Mouse (Mus musculus) neural tube, embryonic 11.5 days (tissue): ENCODE measurements around the gene Mbd6. TPM values are rescaled to one million over a fixed set of nuclear protein-coding genes. Genes with fewer than 3 reads are reported as not detected.
A peak's percentile ranks its signal among the peaks of the same experiment; 100 is the strongest.

ENCODE experiments used
- ATAC-seq: fragments of 200-750 bp; cut with Nextera tagmentation; 2 replicates; pipeline ENCODE4 v1.8.0; 2017; ENCODE audit warnings: moderate number of reproducible peaks, mild to moderate bottlenecking, moderate TSS enrichment, moderate library complexity; ENCODE audit not compliant: insufficient read depth, low FRiP score, low TSS enrichment
- DNase-seq: peaks from one replicate; pipeline ENCODE4 v3.0.0-alpha.2; 2015; ENCODE audit warnings: low spot score
- H3K27ac ChIP-seq: fragments of 300-500 bp; sonication (generic); 2 replicates; pipeline ENCODE4 v1.5.1; 2014; ENCODE audit warnings: low read depth, mild to moderate bottlenecking, low read length
- H3K27me3 ChIP-seq: fragments of 300-500 bp; sonication (generic); 2 replicates; pipeline ENCODE4 v1.6.1; 2014; ENCODE audit warnings: mild to moderate bottlenecking, low read length, mixed read lengths; ENCODE audit not compliant: control insufficient read depth, insufficient read depth
- H3K36me3 ChIP-seq: fragments of 300-500 bp; sonication (generic); 2 replicates; pipeline ENCODE4 v1.6.1; 2014; ENCODE audit warnings: mild to moderate bottlenecking, low read length, moderate library complexity, mixed read lengths; ENCODE audit not compliant: control insufficient read depth, insufficient read depth
- H3K4me1 ChIP-seq: fragments of 300-500 bp; sonication (generic); 2 replicates; pipeline ENCODE4 v1.6.1; 2014; ENCODE audit warnings: low read length, mixed read lengths; ENCODE audit not compliant: control insufficient read depth, insufficient read depth
- H3K4me2 ChIP-seq: fragments of 300-500 bp; sonication (generic); 2 replicates; pipeline ENCODE4 v1.6.1; 2014; ENCODE audit warnings: low read depth, mild to moderate bottlenecking, moderate library complexity
- H3K4me3 ChIP-seq: fragments of 300-500 bp; sonication (generic); 2 replicates; pipeline ENCODE4 v1.5.1; 2014; ENCODE audit warnings: low read depth, low read length
- H3K9ac ChIP-seq: fragments of 300-500 bp; sonication (generic); 2 replicates; pipeline ENCODE4 v1.6.1; 2014; ENCODE audit warnings: mild to moderate bottlenecking, low read length
- H3K9me3 ChIP-seq: fragments of 300-500 bp; sonication (generic); 2 replicates; pipeline ENCODE4 v1.6.1; 2016; ENCODE audit warnings: low read length; ENCODE audit not compliant: control insufficient read depth
- WGBS: fragments of 180-500 bp; shearing (Covaris S2); extraction: QIAGEN DNeasy Blood & Tissue Kit; methylation state at CpG from one replicate; pipeline ENCODE4 v1.1.7; 2014; 5-methylcytosine and 5-hydroxymethylcytosine counted together
- polyA plus RNA-seq: library from polyadenylated mRNA; unstranded; fragments of >200 nt; fragmentation: Nextera tagmentation; extraction: Ambion mirVana; gene quantifications from 2 replicates; pipeline ENCODE4 v1.2.1, GENCODE M21; 2014

The Mbd6 gene
- polyA plus RNA-seq, 1 experiment from 2014 or later = 17.6 TPM

DNA sequence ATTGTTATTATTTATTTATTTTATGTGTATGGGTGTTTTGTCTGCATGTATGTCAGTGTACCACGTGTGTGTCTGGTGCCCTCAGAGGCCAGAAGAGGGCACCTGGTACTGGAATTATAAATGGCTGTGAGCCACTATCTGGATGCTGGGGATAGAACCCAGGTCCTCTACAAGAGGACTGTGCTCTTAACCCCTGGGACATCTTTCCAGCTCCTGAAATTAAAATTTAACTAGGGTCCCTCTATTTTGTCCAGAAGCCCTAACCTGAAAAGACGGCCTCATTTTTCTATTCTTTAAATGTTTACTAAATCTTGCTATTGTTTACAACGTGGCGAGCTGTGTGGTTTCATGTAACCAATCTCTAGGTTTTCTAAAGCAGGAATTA lies 23.1 kb downstream of the Mbd6 start:
- 0 out of 2 replicates have a peak, but pooled peaks have one; percentile 36 for ATAC-seq
- H3K9ac ChIP-seq = no peak overlapping the region
- peaks cover 4% of the 10 kb centered on the region; the same call in 1 of the 2 replicates for H3K36me3 ChIP-seq
- no peak overlapping the region for H3K4me3 ChIP-seq
- DNase-seq = no peak
- 30% methylated on average over 4 of the region's 4 CpGs for WGBS
- H3K4me2 ChIP-seq = peak overlapping the region; percentile 1; the same call in 1 of the 2 replicates
- H3K9me3 ChIP-seq = no peaks in the 10 kb centered on the region
- H3K4me1 ChIP-seq = peaks cover 16% of the 10 kb centered on the region
- H3K27me3 ChIP-seq = peaks cover 9% of the 10 kb centered on the region
- no peak overlapping the region for H3K27ac ChIP-seq

DNA sequence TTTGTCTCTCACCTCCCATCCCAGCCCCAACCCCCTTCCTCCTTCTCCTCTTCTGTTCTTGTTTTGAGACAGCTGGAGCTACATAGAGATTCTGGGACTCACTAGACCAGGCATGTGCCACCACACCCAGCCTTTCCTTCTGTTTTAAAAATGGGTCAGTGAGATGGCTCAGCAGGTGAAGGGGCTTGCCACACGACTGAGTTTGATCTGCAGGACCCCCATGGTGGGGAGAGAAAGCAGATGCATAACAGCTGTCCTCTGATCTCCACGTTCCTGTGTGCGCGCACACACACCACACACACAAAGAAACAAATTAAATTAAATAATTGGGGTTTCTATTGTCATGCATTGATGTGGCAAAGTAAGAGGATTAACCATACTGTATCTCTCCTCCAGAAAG lies 23.8 kb downstream of the Mbd6 start:
- no peaks in the 10 kb centered on the region for H3K9me3 ChIP-seq
- H3K27ac ChIP-seq = no peak overlapping the region
- no peak overlapping the region for H3K9ac ChIP-seq
- H3K36me3 ChIP-seq = 0 out of 2 replicates have a peak, but pooled peaks cover 2% of the 10 kb centered on the region
- ATAC-seq = no peak
- no peak overlapping the region for H3K4me2 ChIP-seq
- peaks cover 16% of the 10 kb centered on the region for H3K4me1 ChIP-seq
- peaks cover 9% of the 10 kb centered on the region for H3K27me3 ChIP-seq
- H3K4me3 ChIP-seq = no peak overlapping the region
- DNase-seq = no peak
- whole genome bisulfite sequencing = 69% methylated on average over 4 of the region's 4 CpGs

GRCm38 (mm10) chr10:127264336-127264735 lies 24.5 kb downstream of the Mbd6 start:
- Histone ChIP-seq H3K27me3 (peaks cover 9% of the 10 kb centered on the region), H3K4me2 (no peak overlapping the region), H3K9ac (no peak overlapping the region), H3K9me3 (no peaks in the 10 kb centered on the region), H3K36me3 (0 out of 2 replicates have a peak, but pooled peaks cover 2% of the 10 kb centered on the region), H3K4me3 (no peak overlapping the region), H3K4me1 (peaks cover 19% of the 10 kb centered on the region), H3K27ac (no peak overlapping the region)
- WGBS = 83% methylated on average over 8 of the region's 8 CpGs
- DNase-seq (no peak), ATAC-seq (no peak)

GRCm38 (mm10) chr10:127263631-127264030 lies 25.2 kb downstream of the Mbd6 start:
- H3K4me1 ChIP-seq = peaks cover 20% of the 10 kb centered on the region
- no peak overlapping the region; the same call in 1 of the 2 replicates for H3K4me3 ChIP-seq
- no peak overlapping the region for H3K9ac ChIP-seq
- no peaks in the 10 kb centered on the region for H3K36me3 ChIP-seq
- no peak for ATAC-seq
- 49% methylated on average over 3 of the region's 3 CpGs for WGBS
- H3K27me3 ChIP-seq = peaks cover 9% of the 10 kb centered on the region
- no peaks in the 10 kb centered on the region for H3K9me3 ChIP-seq
- no peak overlapping the region for H3K27ac ChIP-seq
- DNase-seq = no peak
- no peak overlapping the region for H3K4me2 ChIP-seq

GRCm38 (mm10) chr10:127262548-127263398 lies 26.0 kb downstream of the Mbd6 start, which contains the start of gene Kif5a:
Gene Kif5a (minus strand): TSS chr10:127263348.
- H3K9ac ChIP-seq = peak within 1 kb of the TSS; percentile 63
- peak within 1 kb of the TSS; percentile 72 for H3K4me2 ChIP-seq
- H3K4me1 ChIP-seq = peaks cover 14% of the 10 kb centered on the region
- H3K9me3 ChIP-seq = no peaks in the 10 kb centered on the region
- no peaks in the 10 kb centered on the region for H3K36me3 ChIP-seq
- no peak for ATAC-seq
- WGBS = 1% methylated on average over 52 of the region's 53 CpGs
- peaks cover 9% of the 10 kb centered on the region for H3K27me3 ChIP-seq
- peak within 1 kb of the TSS; percentile 51 for H3K4me3 ChIP-seq
- DNase-seq = peak; percentile 64
- H3K27ac ChIP-seq = peak within 1 kb of the TSS; percentile 42

GRCm38 (mm10) chr10:127261706-127262547 lies 26.9 kb downstream of the Mbd6 start:
- H3K4me1 ChIP-seq = peaks cover 8% of the 10 kb centered on the region
- H3K9ac ChIP-seq = peak overlapping the region; percentile 63
- H3K27ac ChIP-seq = no peak overlapping the region
- H3K4me2 ChIP-seq = peak overlapping the region; percentile 72
- H3K4me3 ChIP-seq = peak overlapping the region; percentile 51
- ATAC-seq (no peak), DNase-seq (no peak)
- H3K9me3 ChIP-seq = no peaks in the 10 kb centered on the region
- H3K36me3 ChIP-seq = no peaks in the 10 kb centered on the region
- 74% methylated on average over 15 of the region's 15 CpGs for WGBS
- peaks cover 9% of the 10 kb centered on the region for H3K27me3 ChIP-seq

GRCm38 (mm10) chr10:127258489-127258888 lies 30.3 kb downstream of the Mbd6 start:
- H3K27ac ChIP-seq = no peak overlapping the region
- H3K4me2 ChIP-seq = no peak overlapping the region
- peaks cover 5% of the 10 kb centered on the region for H3K27me3 ChIP-seq
- H3K9ac ChIP-seq = no peak overlapping the region
- no peak overlapping the region for H3K4me3 ChIP-seq
- 87% methylated on average over 8 of the region's 8 CpGs for WGBS
- DNase-seq = no peak
- H3K9me3 ChIP-seq = no peaks in the 10 kb centered on the region
- H3K36me3 ChIP-seq = no peaks in the 10 kb centered on the region
- H3K4me1 ChIP-seq = 0 out of 2 replicates have a peak, but pooled peaks cover 7% of the 10 kb centered on the region
- no peak for ATAC-seq

DNA sequence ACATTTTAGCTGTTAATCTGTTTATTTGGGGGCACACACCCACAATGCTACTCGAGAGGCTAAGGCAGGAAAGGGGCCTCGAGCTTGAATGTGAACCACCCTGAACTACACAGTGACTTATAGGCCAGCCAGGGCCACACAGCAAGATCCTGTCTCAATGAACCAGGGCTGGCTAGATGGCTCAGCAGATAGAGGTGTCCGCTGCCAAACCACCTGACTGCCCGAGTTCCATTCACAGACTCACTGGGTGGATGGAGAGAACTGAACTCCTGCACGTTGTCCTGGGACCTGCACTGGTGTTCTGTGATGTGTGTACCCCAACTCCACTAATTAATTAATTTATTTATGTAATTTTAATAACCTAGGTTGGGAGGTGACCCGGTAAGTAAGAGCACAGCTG lies 31.0 kb downstream of the Mbd6 start:
- DNase-seq = no peak
- H3K9ac ChIP-seq = no peak overlapping the region
- no peak overlapping the region for H3K4me3 ChIP-seq
- 85% methylated on average over 6 of the region's 6 CpGs for WGBS
- no peaks in the 10 kb centered on the region for H3K36me3 ChIP-seq
- H3K27ac ChIP-seq = no peak overlapping the region
- ATAC-seq = no peak
- no peaks in the 10 kb centered on the region for H3K27me3 ChIP-seq
- no peak overlapping the region for H3K4me2 ChIP-seq
- 0 out of 2 replicates have a peak, but pooled peaks cover 5% of the 10 kb centered on the region for H3K4me1 ChIP-seq
- no peaks in the 10 kb centered on the region for H3K9me3 ChIP-seq
